Mouse (Mus musculus) liver, adult 2 months (tissue): ENCODE measurements around the gene Epsti1. TPM values are rescaled to one million over a fixed set of nuclear protein-coding genes. Genes with fewer than 3 reads are reported as not detected.
"Not testable (repeated sequence)": the region's sequence is repeated elsewhere in the genome, so short reads cannot be mapped to it uniquely, and the experiment has no call there.

Source experiments
- DNase-seq: peaks from one replicate; pipeline ENCODE4 v3.0.0-alpha.2; 2011; ENCODE audit warnings: low read depth, low spot score; ENCODE audit errors: extremely low read depth
- H3K27ac ChIP-seq: fragments of 200-500 bp; replicated peaks from 2 replicates; pipeline ENCODE4 v1.5.1; 2012; ENCODE audit warnings: low read depth, mild to moderate bottlenecking, control low read depth, inconsistent platforms, low read length; ENCODE audit not compliant: insufficient read depth
- H3K27me3 ChIP-seq: fragments of 200-500 bp; 2 replicates; pipeline ENCODE4 v1.6.1; 2012; ENCODE audit warnings: mild to moderate bottlenecking, moderate library complexity, low read length, inconsistent platforms; ENCODE audit not compliant: control insufficient read depth, insufficient read depth
- H3K36me3 ChIP-seq: fragments of 200-500 bp; 2 replicates; pipeline ENCODE4 v1.6.1; 2012; ENCODE audit warnings: low read length, inconsistent platforms; ENCODE audit not compliant: control insufficient read depth, insufficient read depth
- H3K4me1 ChIP-seq: fragments of 200-500 bp; 2 replicates; pipeline ENCODE4 v1.6.1; 2011; ENCODE audit warnings: low read length; ENCODE audit not compliant: control insufficient read depth, insufficient read depth
- H3K4me3 ChIP-seq: fragments of 200-500 bp; 2 replicates; pipeline ENCODE4 v1.5.1; 2011; ENCODE audit warnings: low read depth, mild to moderate bottlenecking, control low read depth, low read length, moderate library complexity; ENCODE audit not compliant: insufficient read depth
- H3K79me2 ChIP-seq: fragments of 200-500 bp; 2 replicates; pipeline ENCODE4 v1.6.1; 2012; ENCODE audit warnings: inconsistent platforms, mild to moderate bottlenecking, low read length, moderate library complexity; ENCODE audit not compliant: control insufficient read depth, insufficient read depth
- H3K9ac ChIP-seq: fragments of 200-500 bp; 2 replicates; pipeline ENCODE4 v1.6.1; 2012; ENCODE audit warnings: low read depth, mild to moderate bottlenecking, control low read depth, inconsistent platforms, low read length
- CTCF ChIP-seq: fragments of 200-500 bp; IDR thresholded peaks from 2 replicates; pipeline ENCODE4 v1.5.1; 2011; ENCODE audit warnings: low read depth, low read length, control low read depth
- POLR2A ChIP-seq: fragments of 200-500 bp; IDR thresholded peaks from 2 replicates; pipeline ENCODE4 v1.6.1; 2011; ENCODE audit warnings: low read length, control low read depth; ENCODE audit not compliant: insufficient read depth; ENCODE audit errors: extremely low read depth
- WGBS: fragments of 180-500 bp; shearing (Covaris S2); methylation state at CpG from one replicate; pipeline ENCODE4 v1.1.7; 2018; 5-methylcytosine and 5-hydroxymethylcytosine counted together
- polyA plus RNA-seq: library from polyadenylated mRNA; depleted of rRNA; stranded (reverse); fragments of >200 nt; gene quantifications from 2 replicates; pipeline ENCODE4 v1.2.3, GENCODE M21; 2012
- total RNA-seq: library from RNA; depleted of rRNA; stranded (reverse); fragments of >200 nt; gene quantifications from 2 replicates; pipeline ENCODE4 v1.2.3, GENCODE M21; 2014

The Epsti1 gene
- total and polyA plus RNA-seq, 2 experiments = 1.4 to 5.9 TPM

DNA sequence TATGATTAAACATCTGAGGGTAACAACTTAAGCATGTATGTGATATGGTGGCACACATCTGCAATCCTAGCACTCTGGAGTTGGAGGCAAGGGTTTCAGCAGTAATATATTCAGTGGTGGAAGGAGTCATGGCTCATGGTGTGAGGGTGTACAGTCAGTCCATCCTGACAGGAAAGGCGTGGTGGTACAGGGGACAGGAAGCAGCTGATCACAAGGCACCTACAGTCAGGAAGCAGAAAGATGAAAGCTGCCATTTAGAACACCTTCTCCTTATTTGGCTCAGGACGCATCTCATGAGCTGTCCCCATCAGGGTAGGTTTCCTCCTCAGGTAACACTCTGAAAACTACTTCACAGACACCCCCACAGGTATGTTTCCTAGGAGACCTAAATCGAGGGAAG, 33.1 kb upstream of the Epsti1 start:
- TF ChIP-seq CTCF (no peak), POLR2A (no peak)
- H3K36me3 ChIP-seq = no peaks in the 10 kb centered on the region
- no peaks in the 10 kb centered on the region for H3K27me3 ChIP-seq
- peaks cover 2% of the 10 kb centered on the region; the same call in 1 of the 2 replicates for H3K4me1 ChIP-seq
- no peak overlapping the region for H3K9ac ChIP-seq
- peaks cover 5% of the 10 kb centered on the region; the same call in 1 of the 2 replicates for H3K79me2 ChIP-seq
- DNase-seq = no peak
- no peak overlapping the region for H3K4me3 ChIP-seq
- no peak overlapping the region for H3K27ac ChIP-seq
- 94% methylated on average over 3 of the region's 3 CpGs for WGBS

DNA sequence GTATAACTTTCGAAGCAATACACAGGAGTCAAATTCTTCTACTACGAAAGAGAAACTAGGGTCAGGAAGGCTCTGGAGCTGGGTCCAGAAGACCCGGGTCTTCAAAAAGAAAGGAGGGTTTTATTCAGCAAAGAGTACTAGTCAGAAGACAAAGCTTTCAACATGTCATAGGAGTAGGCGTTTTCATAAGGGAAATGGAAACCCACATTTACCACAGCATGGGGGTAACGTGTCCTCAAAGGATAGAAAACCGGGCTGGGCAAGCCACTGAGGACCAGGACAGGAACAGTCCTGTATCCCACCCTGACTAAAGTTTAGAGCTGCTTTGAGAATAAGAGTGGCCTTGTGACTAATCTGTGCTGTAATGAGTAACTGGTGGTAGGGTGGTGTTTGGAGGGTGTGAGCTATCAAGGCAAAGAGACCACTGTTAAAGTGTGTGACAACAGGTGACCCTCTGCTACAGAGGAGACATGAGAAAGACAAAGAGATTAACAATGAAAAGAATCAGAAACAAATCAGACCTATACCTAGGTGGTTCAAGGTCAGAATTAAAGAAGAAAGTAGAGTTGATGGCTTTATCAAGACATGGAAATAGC, 32.6 kb upstream of the Epsti1 start:
- 92% methylated on average over 6 of the region's 6 CpGs for WGBS
- Histone ChIP-seq H3K9ac (no peak overlapping the region), H3K36me3 (no peaks in the 10 kb centered on the region), H3K79me2 (peaks cover 5% of the 10 kb centered on the region; the same call in 1 of the 2 replicates), H3K4me1 (peaks cover 2% of the 10 kb centered on the region; the same call in 1 of the 2 replicates), H3K27me3 (no peaks in the 10 kb centered on the region), H3K4me3 (no peak overlapping the region), H3K27ac (no peak overlapping the region)
- no peak for TF ChIP-seq POLR2A
- TF ChIP-seq CTCF = no peak
- DNase-seq = no peak

DNA sequence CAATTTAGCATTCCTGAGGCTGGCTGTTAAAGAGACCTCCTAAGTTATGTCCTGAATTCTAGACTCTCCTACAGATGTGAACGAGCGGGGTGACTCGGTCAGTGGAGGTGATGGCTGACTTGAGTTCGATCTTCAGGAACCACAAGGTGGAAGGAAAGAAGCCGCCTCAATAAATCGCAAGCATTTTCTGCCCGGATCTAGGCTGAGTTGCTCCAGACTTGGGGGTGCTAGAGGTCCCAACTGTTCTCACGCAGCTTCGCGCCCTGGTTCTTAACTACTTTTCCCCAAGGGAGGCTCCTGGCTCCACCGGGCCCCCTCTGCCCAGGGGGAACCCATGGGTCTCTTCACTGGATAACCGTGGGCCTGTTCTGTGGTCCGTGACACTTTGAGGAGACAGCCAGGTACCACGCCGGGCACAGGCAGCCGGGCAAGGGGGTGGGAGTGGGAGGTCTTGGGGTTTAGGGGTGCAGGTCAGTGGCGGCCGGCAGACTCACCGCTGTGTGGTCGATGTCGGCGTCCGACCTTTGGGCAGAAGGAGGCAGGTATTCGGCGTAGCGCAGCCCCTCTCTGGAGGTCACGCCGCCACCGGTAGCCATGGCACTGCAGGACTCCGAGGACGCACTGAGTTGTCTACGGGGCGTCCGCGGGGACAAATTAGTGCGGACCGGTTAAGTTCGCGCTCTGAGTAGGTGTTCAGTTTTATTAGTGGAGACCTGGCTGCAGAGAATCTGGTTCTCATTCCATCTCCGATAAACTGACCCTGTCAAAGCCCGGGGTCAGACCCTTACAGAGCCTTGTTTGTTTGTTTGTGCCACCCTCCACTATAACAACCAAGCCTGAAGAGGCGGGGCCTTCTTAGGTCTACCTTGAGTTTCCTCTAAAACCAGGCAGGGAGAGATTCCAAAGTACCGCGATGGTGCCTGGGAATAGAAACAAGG, 29.5 kb upstream of the Epsti1 start, which contains the start of gene Dnajc15:
Gene Dnajc15 (minus strand): TSS at position 822 of the 938 bp plus-strand sequence.
- Histone ChIP-seq H3K36me3 (no peaks in the 10 kb centered on the region), H3K79me2 (no peaks in the 10 kb centered on the region), H3K9ac (peak within 1 kb of the TSS; percentile 90), H3K27ac (peak within 1 kb of the TSS; percentile 60), H3K4me1 (peaks cover 2% of the 10 kb centered on the region; the same call in 1 of the 2 replicates), H3K27me3 (no peaks in the 10 kb centered on the region), H3K4me3 (peak within 1 kb of the TSS; percentile 95)
- TF ChIP-seq CTCF = no peak
- TF ChIP-seq POLR2A = 0 out of 2 replicates have a peak, but pooled peaks have one; percentile 10
- WGBS = 1% methylated on average over 44 of the region's 44 CpGs
- peak; percentile 84 for DNase-seq

DNA sequence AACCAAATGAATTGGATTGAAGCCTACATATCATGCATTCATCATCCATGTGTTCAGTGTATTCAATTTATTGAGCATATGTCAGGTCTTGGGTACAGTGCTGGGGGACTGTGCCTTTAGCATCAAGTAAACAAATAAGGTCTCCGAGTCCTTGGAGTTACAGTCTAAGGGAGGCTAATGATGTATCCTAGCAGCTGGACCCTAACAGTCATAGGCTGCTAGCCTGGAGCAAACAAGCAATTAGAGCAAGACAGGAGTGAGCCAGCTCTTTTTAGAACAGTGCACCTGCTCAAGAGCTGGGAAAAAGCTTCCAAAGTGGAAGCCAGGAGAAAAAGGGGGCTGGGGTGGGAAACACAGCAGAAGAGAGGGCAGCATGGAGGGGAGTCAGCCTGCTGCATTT, 27.8 kb upstream of the Epsti1 start:
- Histone ChIP-seq H3K36me3 (no peaks in the 10 kb centered on the region), H3K4me1 (peaks cover 2% of the 10 kb centered on the region; the same call in 1 of the 2 replicates), H3K4me3 (no peak overlapping the region), H3K79me2 (no peaks in the 10 kb centered on the region), H3K9ac (no peak overlapping the region), H3K27me3 (no peaks in the 10 kb centered on the region), H3K27ac (no peak overlapping the region)
- 94% methylated on average over 1 of the region's 1 CpGs for whole genome bisulfite sequencing
- TF ChIP-seq CTCF (no peak), POLR2A (no peak)
- no peak for DNase-seq

DNA sequence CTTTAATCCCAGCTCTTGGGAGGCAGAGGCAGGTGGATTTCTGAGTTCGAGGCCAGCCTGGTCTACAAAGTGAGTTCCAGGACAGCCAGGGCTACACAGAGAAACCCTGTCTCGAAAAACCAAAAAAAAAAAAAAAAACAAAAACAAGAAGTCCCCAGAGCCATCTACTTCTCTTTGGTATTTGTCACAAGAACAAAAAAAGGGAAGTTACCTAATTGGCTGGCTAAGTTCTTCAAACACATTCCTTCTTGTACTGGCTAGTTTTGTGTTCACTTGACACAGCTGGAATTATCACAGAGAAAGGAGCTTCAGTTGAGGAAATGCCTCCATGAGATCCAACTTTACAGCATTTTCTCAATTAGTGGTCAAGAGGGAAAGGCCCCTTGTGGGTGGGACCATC, 26.2 kb upstream of the Epsti1 start:
- not testable (repeated sequence) for H3K4me1 ChIP-seq, H3K79me2 ChIP-seq, H3K4me3 ChIP-seq, H3K27me3 ChIP-seq, H3K36me3 ChIP-seq, H3K9ac ChIP-seq, H3K27ac ChIP-seq
- 83% methylated on average over 2 of the region's 2 CpGs for WGBS
- DNase-seq = peak; percentile 38

DNA sequence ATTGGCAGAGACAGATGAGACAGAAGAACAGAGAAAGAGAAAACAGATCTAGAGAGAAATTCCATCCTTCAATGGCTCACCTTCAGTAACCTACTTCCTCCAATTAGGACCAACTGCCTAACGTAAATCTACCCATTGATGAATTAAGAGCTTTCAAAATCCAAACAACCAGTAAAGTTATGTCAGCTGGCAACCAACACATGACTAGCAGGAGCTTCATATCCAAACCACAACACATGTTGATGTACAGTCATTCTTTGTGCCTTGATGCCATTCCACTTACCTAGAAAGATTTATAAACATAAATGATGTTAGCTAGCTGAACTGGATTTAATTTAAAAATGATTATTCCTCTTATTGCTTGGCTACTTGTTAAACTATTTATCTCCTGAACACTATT, 22.0 kb upstream of the Epsti1 start:
- Histone ChIP-seq H3K9ac (no peak overlapping the region), H3K4me1 (no peaks in the 10 kb centered on the region), H3K4me3 (no peak overlapping the region), H3K36me3 (no peaks in the 10 kb centered on the region), H3K27ac (no peak overlapping the region), H3K27me3 (no peaks in the 10 kb centered on the region), H3K79me2 (no peaks in the 10 kb centered on the region)
- no peak for DNase-seq
- TF ChIP-seq POLR2A (no peak), CTCF (no peak)
- 89% methylated on average over 1 of the region's 1 CpGs for WGBS
